Mouse (Mus musculus) T-cell, adult 2 months (primary cell): ENCODE measurements around the gene Mov10l1.

Source experiments
- DNase-seq: peaks from one replicate; pipeline ENCODE4 v3.0.0; 2022; ENCODE audit warnings: low spot score

Gene Mov10l1

GRCm38 (mm10) chr15:89016722-89017121 lies 34.0 kb downstream of the Mov10l1 start:
- DNase-seq = no peak

DNA sequence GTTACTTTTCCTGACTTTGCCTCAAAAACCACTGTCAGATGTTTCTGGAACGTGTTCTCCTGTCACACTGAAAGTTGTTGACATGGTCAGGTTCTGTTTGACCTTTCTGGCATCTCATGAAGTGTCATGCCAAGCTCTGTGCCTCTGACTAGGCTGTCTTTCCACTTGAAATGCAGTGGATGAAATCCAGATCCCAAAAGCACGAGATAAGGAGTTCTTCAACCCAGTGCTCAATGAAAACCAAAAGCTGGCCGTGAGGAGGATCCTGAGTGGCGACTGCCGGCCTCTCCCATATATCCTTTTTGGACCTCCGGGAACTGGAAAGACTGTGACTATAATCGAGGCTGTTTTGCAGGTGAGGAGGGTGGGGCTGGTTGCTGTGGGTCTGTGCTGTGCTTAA lies 37.4 kb downstream of the Mov10l1 start:
- no peak for DNase-seq

DNA sequence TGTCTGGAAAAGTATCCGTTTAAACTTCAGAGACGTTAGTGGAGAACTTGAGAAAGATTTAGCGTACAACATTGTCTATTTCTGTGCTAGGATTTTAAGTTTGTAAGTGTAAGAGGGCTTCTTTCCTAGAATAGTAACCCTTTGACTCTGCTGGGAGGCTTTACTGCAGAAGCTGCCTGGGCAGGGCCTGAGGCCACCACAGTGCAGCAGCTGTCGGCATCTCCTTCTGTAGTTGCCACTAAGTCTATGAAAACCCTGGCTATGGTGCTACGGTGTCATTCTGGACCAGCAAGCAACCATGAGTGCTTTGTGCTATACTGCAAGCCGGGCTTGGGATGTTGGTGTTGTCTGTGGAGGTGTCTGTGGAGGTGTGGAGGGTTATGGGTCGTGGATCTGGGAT lies 37.8 kb downstream of the Mov10l1 start:
- DNase-seq = no peak

DNA sequence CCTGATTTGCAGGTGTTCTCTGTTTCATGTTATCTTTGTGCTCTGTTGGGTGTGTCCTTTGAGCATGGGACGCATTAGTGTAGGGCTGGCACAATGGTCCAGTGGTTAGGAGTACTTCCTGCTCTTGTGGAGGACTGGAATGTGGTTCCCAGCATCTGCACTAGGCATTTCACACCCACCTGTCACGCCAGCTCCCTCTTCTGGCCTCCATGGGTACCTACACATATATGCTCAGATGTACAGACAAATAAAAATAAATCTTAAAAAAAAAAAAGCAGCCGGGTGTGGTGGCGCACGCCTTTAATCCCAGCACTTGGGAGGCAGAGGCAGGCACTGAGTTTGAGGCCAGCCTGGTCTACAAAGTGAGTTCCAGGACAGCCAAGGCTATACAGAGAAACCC lies 61.7 kb downstream of the Mov10l1 start:
- DNase-seq = no peak

DNA sequence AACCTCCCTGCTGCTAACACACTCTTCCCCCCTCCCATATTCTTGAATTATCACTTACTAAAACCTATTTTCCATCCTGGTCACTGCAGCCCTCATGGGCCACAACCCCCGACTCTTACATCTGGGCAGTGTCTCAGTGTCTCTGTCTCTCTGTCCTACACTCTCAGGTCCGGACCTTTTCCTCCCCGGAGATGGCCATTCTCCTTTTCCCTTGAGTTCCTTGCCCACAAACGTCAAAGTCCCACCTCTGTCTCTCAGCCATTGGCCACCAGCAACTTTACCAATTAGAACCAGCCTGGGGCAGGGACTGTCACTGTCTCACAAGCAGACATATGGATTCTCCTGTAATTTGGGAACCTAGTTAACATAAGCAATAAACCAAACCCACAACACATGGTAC lies 63.6 kb downstream of the Mov10l1 start:
- DNase-seq = no peak

DNA sequence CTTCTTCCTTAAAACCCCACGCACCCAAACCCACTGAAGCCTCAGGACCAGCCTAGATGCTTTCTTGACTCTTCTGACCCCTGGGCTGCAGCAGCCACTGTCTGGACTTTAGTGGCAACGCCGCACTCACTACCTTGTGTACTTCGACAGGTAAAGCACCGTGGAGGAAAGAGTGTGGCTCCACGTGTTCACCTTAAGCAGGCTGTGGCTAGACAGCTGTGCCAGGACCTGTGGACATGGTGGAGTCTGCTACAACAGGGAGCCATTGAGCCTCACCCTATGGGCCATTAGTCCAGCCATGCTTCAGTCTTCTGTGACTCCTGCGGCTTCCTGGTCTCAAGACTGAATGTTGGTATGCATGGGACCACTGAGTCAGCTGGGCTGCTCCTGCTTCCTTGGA lies 72.0 kb downstream of the Mov10l1 start:
- no peak for DNase-seq

DNA sequence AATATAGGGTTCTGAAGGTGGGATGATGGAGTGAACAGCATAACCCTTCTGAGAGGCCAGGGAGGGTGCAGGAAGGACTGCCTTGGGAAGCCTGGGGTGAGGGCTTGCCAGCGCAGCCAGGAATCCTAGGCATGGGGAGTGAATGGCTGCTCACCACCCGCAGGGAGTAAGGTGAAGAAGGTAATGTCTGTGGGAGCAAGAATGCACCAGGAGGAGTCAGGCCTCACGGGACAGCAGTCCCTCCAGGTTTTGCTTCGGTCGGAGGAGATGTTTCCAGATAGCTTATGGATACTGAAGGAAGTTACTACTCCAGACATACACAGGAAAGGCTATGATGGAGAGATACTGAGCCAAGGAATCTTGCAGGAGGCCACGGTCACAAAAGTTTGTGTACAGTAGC lies 76.0 kb downstream of the Mov10l1 start:
- no peak for DNase-seq

GRCm38 (mm10) chr15:89059161-89059931 lies 76.6 kb downstream of the Mov10l1 start, which contains the start of gene Panx2:
TSS of gene Panx2 (plus strand) at chr15:89059734.
- DNase-seq = no peak

DNA sequence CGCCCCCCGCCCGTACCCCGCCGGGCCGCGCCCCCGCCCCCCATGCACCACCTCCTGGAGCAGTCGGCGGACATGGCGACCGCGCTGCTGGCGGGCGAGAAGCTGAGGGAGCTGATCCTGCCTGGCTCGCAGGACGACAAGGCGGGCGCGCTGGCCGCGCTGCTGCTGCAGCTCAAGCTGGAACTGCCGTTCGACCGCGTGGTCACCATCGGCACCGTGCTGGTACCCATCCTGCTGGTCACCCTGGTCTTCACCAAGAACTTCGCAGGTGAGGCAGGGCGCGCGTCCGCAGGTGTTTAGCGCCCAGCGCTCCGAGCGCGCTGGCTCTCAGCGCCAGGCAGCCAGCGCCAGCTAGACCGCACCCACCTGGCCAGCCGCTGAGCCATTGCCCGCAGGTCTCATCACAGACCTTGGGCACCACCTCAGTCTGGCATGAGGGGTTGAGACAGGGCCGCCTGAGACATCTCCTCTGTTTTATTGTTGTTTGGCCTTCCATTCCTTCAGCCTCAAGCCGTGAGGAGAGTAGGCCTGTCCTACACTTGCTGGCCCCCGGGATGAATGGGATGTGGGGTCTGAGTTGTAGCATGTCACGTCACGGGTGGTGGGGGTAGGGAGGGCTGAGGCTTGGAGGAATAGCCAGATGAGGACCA lies 77.4 kb downstream of the Mov10l1 start:
- DNase-seq = no peak

DNA sequence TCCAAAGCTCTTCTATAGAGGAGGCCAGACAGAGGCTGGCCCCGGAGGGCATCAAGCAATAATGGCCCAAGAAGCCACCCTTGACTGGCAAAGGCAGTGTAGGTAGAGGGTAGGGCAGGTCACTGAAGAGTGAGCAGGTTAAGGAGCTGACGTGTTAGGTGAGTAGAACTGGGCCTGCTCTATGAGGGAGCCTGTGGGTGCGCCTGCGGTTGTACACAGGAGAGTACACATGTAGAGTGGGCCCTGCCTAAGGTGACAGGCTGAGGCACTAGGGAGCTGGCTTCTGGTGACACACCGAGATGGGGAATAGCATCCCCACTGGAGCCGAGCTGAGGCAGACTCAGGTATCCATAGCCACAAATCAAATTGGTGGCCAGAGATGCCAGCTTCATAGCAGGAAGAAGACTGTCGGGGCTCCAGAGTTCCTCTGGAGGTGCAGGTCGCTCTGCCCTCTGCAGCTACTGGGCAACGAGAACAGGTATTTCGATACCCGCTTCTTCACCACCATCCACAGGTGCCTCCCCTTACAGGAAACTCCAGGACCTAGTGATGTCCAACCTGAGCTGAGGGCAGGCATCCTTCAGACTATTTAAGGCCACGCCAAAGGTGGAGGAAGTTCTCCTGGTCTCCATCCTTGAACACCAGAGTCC lies 78.2 kb downstream of the Mov10l1 start:
- DNase-seq = no peak

DNA sequence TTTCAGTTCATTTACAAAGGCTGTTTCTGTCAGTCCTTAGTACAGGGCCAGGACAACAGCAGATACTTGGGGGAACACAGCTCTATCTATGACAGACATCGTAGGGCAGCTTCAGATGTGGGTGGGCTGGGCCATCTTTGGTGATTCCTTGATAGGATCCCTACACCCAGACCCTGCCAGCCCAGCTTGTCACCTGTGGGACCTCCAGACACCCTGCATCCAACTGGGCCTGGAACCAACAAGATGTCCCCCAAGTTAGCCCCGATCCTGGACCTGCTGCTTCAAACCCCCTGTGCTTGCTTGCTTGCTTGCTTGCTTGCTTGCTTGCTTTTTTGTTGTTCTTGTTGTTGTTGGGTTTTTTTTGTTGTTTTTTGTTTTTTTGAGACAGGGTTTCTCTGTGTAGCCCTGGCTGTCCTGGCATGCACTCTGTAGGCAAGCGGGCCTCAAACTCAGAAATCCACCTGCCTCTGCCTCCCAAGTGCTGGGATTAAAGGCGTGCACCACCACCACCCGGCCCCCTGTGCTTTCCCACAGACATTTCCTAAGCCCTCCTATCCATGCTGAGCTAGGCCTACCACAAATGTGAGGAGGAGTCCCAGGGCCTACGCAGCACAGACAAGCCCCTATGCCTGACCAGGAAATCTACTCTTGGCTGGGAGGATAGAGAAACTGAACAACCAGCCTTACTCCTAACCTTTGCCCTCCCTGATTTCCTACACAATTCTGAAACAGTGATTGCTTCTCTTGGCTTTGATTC lies 79.2 kb downstream of the Mov10l1 start:
- DNase-seq = no peak

GRCm38 (mm10) chr15:89062518-89062910 lies 79.8 kb downstream of the Mov10l1 start:
- DNase-seq = no peak

DNA sequence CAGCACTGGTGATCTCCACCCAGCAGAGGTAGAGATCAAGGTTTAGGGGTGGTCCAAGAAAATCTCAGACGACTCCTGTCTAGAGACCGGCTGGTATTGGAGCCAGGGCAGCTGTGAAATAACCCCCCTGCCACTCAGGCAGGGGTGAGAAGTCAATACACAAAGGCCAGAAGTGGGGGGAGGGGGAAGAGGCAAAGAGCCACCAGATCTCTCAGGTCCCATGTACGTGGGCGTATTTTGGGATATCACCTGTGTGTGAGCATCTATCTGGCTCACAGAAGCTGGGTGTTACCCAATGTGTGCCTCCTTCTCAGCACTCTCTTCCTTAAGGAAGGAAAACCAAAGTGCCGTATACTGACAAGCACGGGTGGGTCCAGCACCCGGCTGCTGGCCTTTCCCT lies 80.3 kb downstream of the Mov10l1 start:
- DNase-seq = no peak

DNA sequence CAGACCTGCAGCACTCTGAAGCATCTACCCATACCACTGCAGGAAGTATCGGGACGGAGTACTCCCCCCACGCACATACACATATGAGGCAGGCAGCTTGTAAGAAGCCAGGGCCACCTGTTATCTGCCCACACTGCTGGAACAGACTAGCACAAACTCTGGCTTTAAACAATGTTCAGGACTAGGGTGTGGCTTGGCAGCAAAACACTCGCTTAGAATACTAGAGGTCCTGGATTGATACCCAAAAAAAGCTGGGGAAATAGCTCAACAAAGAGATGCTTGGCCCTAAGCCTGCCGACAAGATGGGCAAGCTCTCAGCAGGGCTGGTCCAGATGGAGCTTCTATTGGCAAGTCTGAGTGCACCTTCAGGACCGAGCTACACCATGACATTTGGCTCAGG lies 80.8 kb downstream of the Mov10l1 start:
- no peak for DNase-seq

GRCm38 (mm10) chr15:89064891-89065290 lies 82.2 kb downstream of the Mov10l1 start:
- no peak for DNase-seq

GRCm38 (mm10) chr15:89067609-89068008 lies 84.9 kb downstream of the Mov10l1 start:
- no peak for DNase-seq

GRCm38 (mm10) chr15:89068226-89068625 lies 85.5 kb downstream of the Mov10l1 start:
- DNase-seq = no peak

DNA sequence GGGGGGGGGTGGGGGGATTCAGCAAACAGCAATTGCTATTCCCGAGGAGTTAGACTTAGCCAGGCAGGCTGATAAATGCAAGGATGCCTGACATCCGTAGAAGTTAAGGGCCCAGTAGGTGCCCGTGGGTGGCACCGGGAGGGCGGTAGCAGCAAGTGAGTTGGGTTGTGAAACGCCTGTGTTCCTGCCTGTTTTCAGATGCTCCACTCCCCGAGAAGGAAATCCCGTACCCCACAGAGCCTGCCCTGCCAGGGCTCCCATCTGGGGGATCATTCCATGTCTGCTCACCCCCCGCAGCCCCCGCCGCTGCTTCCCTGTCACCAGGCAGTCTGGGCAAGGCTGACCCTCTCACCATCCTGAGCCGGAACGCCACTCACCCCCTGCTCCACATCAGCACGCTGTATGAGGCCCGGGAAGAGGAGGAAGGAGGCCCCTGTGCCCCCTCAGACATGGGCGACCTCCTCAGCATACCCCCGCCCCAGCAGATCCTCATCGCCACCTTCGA lies 86.7 kb downstream of the Mov10l1 start:
- DNase-seq = no peak

- no peak for DNase-seq
These were observed 87.9 kb downstream of the Mov10l1 start for GRCm38 (mm10) chr15:89070606-89071005.

- DNase-seq = no peak
These were observed 91.4 kb downstream of the Mov10l1 start for GRCm38 (mm10) chr15:89073993-89074603.

GRCm38 (mm10) chr15:89074613-89075477 lies 92.1 kb downstream of the Mov10l1 start, which contains the start of gene Trabd:
TSS of gene Trabd (plus strand) at chr15:89075124.
- DNase-seq = no peak
